Mouse (Mus musculus) testis, adult 2 months (tissue): ENCODE results near the gene Iqsec1.

Source experiments
- CTCF ChIP-seq: fragments of 200-500 bp; IDR thresholded peaks from 2 replicates; pipeline ENCODE4 v1.5.1; 2012; ENCODE audit warnings: low read depth, mild to moderate bottlenecking, inconsistent platforms, low read length, moderate library complexity; ENCODE audit not compliant: control insufficient read depth, insufficient read depth, insufficient replicate concordance
- POLR2A ChIP-seq: fragments of 200-500 bp; IDR thresholded peaks from 2 replicates; pipeline ENCODE4 v1.6.1; 2012; ENCODE audit warnings: low read depth, mild to moderate bottlenecking, inconsistent platforms, low read length, moderate library complexity; ENCODE audit not compliant: control insufficient read depth

DNA sequence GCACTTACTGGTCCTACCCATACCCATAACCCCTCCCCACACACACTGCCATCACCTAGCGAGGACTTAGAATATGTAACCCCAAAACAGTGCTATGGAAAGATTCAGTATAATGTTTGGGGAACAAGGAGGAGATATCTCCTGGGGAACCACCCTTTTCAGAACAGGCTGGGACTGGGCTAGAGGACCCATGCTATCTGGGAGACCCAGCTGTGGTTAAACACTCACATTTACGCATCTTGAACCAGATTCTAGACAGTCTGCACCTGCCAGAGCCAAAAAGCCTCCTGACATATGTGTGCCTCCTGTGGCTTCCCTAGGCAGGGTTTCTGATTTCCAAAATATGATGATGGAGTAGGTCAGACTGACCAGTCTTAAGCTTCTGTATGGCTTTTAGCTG lies 287.7 kb downstream of the Iqsec1 start:
- no peak for TF ChIP-seq CTCF
- no peak for TF ChIP-seq POLR2A
